Mouse (Mus musculus) ovary, postnatal 36 days (tissue): ENCODE measurements around the gene Ssr1.

Source experiments
- DNase-seq: peaks from one replicate; pipeline ENCODE4 v3.0.0; 2022; ENCODE audit warnings: low spot score, mixed read lengths

Gene Ssr1

GRCm38 (mm10) chr13:37980346-37980745 lies 13.7 kb downstream of the Ssr1 start:
- DNase-seq, result no peak

GRCm38 (mm10) chr13:37979506-37979905 lies 14.5 kb downstream of the Ssr1 start:
- no peak for DNase-seq

- DNase-seq, result no peak
Measured at GRCm38 (mm10) chr13:37974731-37975130, 19.3 kb downstream of the Ssr1 start.

GRCm38 (mm10) chr13:37974036-37974435 lies 20.0 kb downstream of the Ssr1 start:
- DNase-seq, result no peak

- no peak for DNase-seq
Measured at GRCm38 (mm10) chr13:37970887-37971530, 23.0 kb downstream of the Ssr1 start.

- no peak for DNase-seq
Measured at GRCm38 (mm10) chr13:37969988-37970387, 24.0 kb downstream of the Ssr1 start.

GRCm38 (mm10) chr13:37969337-37969736 lies 24.7 kb downstream of the Ssr1 start:
- peak; percentile 85 for DNase-seq

GRCm38 (mm10) chr13:37967565-37967964 lies 26.5 kb downstream of the Ssr1 start:
- no peak for DNase-seq

- DNase-seq, result no peak
Measured at GRCm38 (mm10) chr13:37967052-37967437, 27.0 kb downstream of the Ssr1 start.

GRCm38 (mm10) chr13:37966256-37967051 lies 27.6 kb downstream of the Ssr1 start:
- DNase-seq, result no peak

- no peak for DNase-seq
Measured at GRCm38 (mm10) chr13:37965126-37965914, 28.7 kb downstream of the Ssr1 start.

GRCm38 (mm10) chr13:37964128-37965087 lies 29.6 kb downstream of the Ssr1 start:
- DNase-seq, result no peak

GRCm38 (mm10) chr13:37963354-37964007 lies 30.5 kb downstream of the Ssr1 start:
- DNase-seq, result peak; percentile 56

- DNase-seq, result no peak
Measured at GRCm38 (mm10) chr13:37962541-37962940, 31.5 kb downstream of the Ssr1 start.

GRCm38 (mm10) chr13:37959936-37960335 lies 34.1 kb downstream of the Ssr1 start:
- no peak for DNase-seq

- no peak for DNase-seq
Measured at GRCm38 (mm10) chr13:37959239-37959907, 34.6 kb downstream of the Ssr1 start.

GRCm38 (mm10) chr13:37958498-37959238 lies 35.3 kb downstream of the Ssr1 start:
- DNase-seq, result no peak

GRCm38 (mm10) chr13:37954318-37954717 lies 39.7 kb downstream of the Ssr1 start:
- DNase-seq, result no peak

- DNase-seq, result no peak
Measured at GRCm38 (mm10) chr13:37952981-37953380, 41.0 kb downstream of the Ssr1 start.

GRCm38 (mm10) chr13:37946734-37947133 lies 47.3 kb downstream of the Ssr1 start:
- DNase-seq, result peak; percentile 81
